Mouse (Mus musculus): ENCODE measurements at regions not wholly inside any gene's neighbourhood (a gene's known extent, or its start where the extent isn't known, plus 50 kb on each side); places are given as distances from the start of the nearest gene placed in this dataset.

GRCm38 (mm10) chr17:72768266-72768665 lies 68.0 kb upstream of the Ypel5 start:
- TF ChIP-seq CTCF (IDR thresholded peaks at IDR 0.05; ENCODE audit: control insufficient read depth, insufficient read depth, low read length), result no peak
- TF ChIP-seq POLR2A (IDR thresholded peaks at IDR 0.05; ENCODE audit: borderline replicate concordance, control insufficient read depth, low read depth, low read length), result no peak

All from bone marrow, adult 2 months (tissue).